Mouse (Mus musculus) cerebellum, adult (tissue): ENCODE measurements around the gene Fam92b.

Source experiments
- ATAC-seq: cut with Nextera tagmentation; 2 replicates; pipeline ENCODE4 v1.9.2; 2017; ENCODE audit warnings: mild to moderate bottlenecking, moderate library complexity, mixed read lengths; ENCODE audit not compliant: insufficient number of reproducible peaks, low FRiP score, low TSS enrichment

Fam92b gene

DNA sequence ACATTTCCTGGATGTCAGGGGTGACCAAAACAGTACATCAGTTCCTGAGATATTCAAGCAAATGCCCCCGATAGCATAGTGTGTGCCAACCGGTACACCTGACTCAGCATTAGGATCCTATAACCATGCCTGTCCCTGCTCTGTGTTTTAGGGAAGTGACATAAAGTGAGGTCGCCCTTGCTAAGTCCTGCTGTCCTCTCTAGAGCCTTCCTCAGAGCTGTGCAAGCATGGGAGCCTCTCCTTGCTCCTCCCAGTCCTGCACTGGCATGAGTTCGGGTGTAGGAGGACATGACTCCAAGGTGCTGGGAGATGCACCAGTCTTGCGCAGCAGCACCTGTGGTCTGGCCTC lies 14.9 kb downstream of the Fam92b start:
- no peak for ATAC-seq

GRCm38 (mm10) chr8:120161658-120162403 lies 15.4 kb downstream of the Fam92b start:
- ATAC-seq, result no peak

GRCm38 (mm10) chr8:120160366-120160765 lies 16.9 kb downstream of the Fam92b start:
- ATAC-seq, result peak; percentile 28; the same call in 1 of the 2 replicates

- ATAC-seq, result no peak
Measured at GRCm38 (mm10) chr8:120152636-120153035, 24.6 kb downstream of the Fam92b start.

DNA sequence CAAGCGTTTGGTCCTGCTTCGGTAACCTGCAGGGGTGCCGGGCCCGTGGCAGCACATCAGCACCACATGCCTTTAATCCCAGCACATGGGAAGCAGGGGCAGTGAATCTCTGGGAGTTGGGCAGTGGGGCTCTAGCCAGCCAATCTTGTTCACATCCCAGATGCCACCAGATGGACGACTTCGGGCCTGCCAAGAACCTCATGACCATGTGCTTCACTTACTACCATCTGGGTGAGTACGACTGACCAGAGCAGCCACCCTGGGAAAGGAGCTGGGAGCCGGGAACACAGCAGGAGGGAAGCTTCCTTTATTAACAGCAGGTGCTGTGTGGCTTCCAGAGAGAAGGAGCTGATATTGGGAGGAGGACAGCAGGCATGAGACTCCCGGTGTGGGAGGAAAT lies 26.1 kb downstream of the Fam92b start:
- ATAC-seq, result no peak

DNA sequence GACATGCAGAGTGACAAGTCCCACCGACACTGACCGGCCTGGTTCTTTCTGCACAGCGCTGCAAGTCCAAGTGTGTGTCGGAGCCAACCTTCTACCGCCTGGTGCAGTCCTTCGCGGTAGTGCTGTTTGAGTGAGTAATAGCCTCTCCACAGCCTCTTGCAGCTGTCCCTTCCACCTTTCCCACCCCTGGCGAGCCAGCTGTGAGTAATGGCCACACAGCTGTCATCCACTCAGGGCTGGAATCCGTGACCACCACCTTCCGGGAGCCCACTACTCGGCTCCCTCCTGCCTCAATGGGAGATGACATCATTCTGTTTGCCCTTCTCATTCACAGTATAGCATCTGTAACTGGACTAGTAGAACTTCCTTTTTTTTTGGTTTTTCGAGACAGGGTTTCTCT lies 27.2 kb downstream of the Fam92b start:
- no peak for ATAC-seq

GRCm38 (mm10) chr8:120146051-120146450 lies 31.2 kb downstream of the Fam92b start:
- ATAC-seq, result no peak

DNA sequence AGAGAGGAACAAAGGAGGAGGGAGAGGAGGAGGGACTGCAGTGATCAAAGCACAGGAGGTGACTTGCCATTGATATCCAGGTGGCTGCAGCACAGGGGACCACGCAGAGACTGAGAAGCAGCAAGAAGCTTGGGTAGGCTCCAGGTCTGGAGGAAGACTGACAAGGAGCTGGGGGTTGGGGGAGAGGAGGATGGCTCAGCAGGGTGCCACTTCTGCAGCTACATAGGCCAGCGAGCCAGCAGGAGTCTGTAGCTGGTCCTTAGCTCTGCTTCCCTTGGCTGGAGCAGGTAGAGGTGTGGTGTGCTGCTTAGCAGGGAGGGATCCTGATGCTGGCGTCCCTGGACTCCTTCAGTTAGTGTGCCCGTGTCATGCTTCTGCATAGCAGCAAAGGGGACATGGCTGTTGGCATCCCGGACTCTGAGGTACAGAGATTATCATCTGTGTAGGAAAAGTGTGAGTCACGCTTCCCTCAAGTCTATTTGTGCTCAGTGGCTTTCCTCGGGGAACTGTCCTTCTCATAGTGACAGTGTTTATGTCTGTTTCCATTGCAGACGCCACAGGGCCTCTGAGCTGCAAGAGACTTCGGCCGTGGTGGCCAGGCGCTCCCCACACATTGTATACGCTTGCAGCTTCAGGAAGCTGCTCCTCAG lies 32.5 kb downstream of the Fam92b start:
- ATAC-seq, result peak; percentile 41; the same call in 1 of the 2 replicates

GRCm38 (mm10) chr8:120143911-120144651 lies 33.2 kb downstream of the Fam92b start:
- 0 out of 2 replicates have a peak, but pooled peaks have one; percentile 2 for ATAC-seq

DNA sequence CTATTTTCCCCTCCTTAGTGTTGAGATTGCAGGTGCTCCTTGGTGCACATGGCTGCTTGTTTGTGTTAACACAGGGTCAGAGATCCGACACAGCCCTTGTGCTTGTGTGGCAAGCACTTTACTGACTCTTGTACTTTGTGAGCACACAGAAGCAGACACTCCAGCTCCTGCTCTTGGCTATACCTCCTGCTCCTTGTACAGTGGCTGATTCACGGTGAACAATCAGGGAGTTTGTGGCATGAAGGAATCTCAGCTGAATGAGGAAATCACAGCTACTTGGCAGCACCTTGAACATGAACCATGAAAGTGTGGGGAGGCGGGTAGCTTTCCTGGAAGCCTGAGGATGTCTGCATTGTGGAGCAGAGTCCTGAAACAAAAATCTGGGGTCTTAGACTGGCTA lies 36.5 kb downstream of the Fam92b start:
- ATAC-seq, result no peak

DNA sequence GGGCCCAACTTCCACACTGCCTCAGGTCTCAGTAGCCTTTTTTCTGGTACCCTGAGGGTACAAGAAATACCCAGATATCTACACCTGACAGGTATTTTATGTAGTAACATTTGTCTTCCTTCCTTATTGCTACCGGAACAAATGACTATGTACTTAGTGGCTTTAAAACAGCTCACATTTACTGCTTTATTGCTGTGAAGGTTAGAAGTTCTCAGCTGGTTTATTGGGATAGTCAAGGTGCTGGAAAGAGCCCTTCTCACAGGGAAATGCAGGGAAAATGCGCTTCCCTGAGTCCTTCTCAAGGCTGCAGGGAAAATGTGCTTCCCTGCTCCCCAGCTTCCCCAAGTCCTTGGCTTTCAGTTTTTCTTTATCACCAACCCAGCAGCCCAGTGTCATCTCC lies 38.3 kb downstream of the Fam92b start:
- no peak for ATAC-seq

GRCm38 (mm10) chr8:120136618-120137017 lies 40.6 kb downstream of the Fam92b start:
- ATAC-seq, result no peak

- ATAC-seq, result no peak
Measured at GRCm38 (mm10) chr8:120135687-120136086, 41.6 kb downstream of the Fam92b start.

DNA sequence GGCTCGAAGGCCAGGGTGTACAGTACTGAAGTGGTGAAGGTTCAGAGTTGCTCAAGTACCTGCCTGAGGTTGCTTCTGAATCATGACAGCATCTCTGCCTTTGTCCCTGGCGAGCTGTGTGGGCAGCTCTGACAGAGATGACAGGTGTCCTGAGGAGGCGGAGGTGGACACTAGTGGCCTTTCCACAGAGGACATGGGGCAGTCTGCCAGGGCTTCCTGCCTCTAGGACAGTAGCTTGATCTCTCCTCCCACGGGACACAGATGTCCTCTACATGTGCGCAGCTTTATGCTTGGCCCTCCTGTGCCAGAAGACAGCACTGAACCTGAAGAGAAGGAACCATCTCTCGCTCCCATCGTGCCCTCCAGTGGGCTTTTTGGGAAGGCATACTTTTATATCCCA lies 44.1 kb downstream of the Fam92b start:
- ATAC-seq, result peak; percentile 82

DNA sequence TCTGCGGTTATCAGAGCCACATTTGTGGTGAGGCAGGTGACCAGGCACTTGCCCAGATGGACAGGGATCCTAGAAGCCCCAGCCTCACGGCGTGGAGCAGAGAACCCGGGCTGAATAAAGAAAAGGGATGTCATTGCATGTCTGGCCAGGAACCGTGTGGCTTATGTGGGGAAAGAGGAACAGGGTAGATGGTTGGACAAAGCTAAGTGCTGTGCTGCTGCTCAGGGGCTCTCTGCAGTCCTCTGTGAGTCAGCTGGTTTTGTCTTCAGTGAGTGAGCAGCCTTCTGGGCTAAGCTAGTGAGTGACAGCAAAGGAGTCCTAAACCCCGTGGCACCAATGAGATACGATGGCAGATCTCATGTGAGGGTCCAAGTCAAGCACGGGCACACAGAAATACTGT lies 46.1 kb downstream of the Fam92b start:
- no peak for ATAC-seq

DNA sequence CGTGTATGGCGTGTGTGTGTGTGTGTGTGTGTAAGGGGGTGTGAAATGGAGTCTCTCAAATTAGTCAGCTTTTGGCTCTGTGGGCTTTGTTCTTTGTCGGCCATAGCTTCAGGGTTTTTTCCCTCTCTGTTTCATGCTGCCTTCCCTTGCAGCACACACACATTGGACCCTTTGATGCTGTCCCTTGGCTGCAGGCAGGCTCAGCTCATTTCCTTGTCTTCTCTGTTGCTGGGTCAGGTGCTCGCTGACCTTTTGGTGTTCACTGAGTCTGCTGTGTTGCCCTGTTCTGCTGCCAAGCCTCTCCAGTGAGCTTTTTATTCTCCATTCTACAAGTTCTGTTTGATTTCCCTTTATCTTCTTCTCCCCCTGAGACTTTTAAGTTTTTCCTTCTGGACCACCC lies 47.7 kb downstream of the Fam92b start:
- no peak for ATAC-seq

GRCm38 (mm10) chr8:120126357-120127161 lies 50.7 kb downstream of the Fam92b start:
- no peak for ATAC-seq

GRCm38 (mm10) chr8:120124836-120125389 lies 52.4 kb downstream of the Fam92b start:
- ATAC-seq, result no peak

DNA sequence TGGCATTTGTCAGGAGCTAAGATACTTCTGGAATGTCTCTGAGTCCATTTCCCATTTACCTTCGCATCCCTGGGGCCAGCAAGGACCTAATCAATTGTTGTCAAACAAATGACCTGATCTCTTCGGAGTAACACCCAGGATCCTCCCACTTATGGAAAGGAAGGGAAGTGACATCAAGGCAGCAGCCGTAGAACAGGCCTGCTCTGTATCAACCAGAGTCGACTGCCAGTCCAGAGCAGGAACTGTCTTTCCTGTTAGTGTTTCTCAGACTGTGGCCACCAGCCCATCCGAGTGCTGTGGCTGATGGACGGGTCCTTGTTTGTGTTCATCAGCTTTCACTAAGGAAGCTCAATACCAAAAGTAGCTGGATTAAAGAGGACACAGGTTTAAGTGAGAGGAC lies 53.0 kb downstream of the Fam92b start:
- ATAC-seq, result no peak

- no peak for ATAC-seq
Measured at GRCm38 (mm10) chr8:120120951-120121350, 56.3 kb downstream of the Fam92b start.
